10 mouse cellular contexts compared by ENCODE assay signal in the genomic region with DNA sequence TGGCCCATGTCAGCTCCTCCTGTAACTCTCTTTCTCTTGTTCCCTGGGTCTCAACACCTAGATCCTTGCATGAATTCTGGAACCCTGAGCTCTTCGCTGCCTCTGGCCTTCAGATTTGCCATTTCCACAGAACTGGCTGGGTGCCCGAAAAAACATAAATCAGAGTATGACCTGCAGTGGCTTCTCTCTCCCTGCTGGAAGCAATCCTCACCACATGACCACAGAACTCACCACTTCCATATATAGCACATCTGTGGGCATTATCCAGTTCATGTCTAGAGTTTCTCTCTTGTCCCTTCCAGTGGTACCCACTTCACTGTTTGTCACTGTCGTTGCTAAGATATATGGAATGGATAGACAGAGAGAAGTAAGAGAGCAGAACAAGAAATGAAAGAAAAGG. TPM values are rescaled to one million over a fixed set of nuclear protein-coding genes. Genes with fewer than 3 reads are reported as not detected.
A peak's percentile ranks its signal among the peaks of the same experiment; 100 is the strongest.
DNase-seq lines count a peak whose midpoint lies in the region; ATAC-seq and TF ChIP-seq lines count a peak whose summit lies in the region.
"Had no signal": no experiment of that assay in that cellular context is flagged by ENCODE, and none has a peak within 500 bp of the region (broad histone marks: within the 10 kb centered on the region; RNA-seq: fewer than 3 reads in every experiment).

No protein-coding gene starts in this region.

- H3K4me2 ChIP-seq in limb, embryonic 12.5 days = no peak overlapping the region
- peak overlapping the region; percentile 66 for H3K4me2 ChIP-seq in myocyte (ENCODE audit: low read depth)
- H3K4me2 ChIP-seq in liver, embryonic 12.5 days = no peak overlapping the region
- H3K4me2 ChIP-seq: midbrain, embryonic 12.5 days had no signal

- no peaks in the 10 kb centered on the region for H3K36me3 ChIP-seq in limb, embryonic 12.5 days
- H3K36me3 ChIP-seq in limb, embryonic 10.5 days = no peaks in the 10 kb centered on the region
- no peaks in the 10 kb centered on the region for H3K36me3 ChIP-seq in myocyte (ENCODE audit: control insufficient read depth, insufficient read depth)
- no peaks in the 10 kb centered on the region for H3K36me3 ChIP-seq in liver, embryonic 12.5 days
- H3K36me3 ChIP-seq: midbrain, embryonic 12.5 days had no signal

- no peak for ATAC-seq in limb, embryonic 12.5 days (ENCODE audit: insufficient number of reproducible peaks, insufficient read depth, low FRiP score, low TSS enrichment, low read depth)
- 0 out of 2 replicates have a peak, but pooled peaks have one; percentile 27 for ATAC-seq in granulocyte monocyte progenitor cell, adult 5-6 weeks (replicated peaks; ENCODE audit: poor library complexity, severe bottlenecking)
- ATAC-seq in liver, embryonic 12.5 days = no peak

- H3K9ac ChIP-seq in limb, embryonic 12.5 days (replicated peaks) = no peak overlapping the region
- no peak overlapping the region for H3K9ac ChIP-seq in liver, embryonic 12.5 days
- H3K9ac ChIP-seq: midbrain, embryonic 12.5 days had no signal

- peak overlapping the region; percentile 12; the same call in 1 of the 2 replicates for H3K27ac ChIP-seq in limb, embryonic 12.5 days
- H3K27ac ChIP-seq in limb, embryonic 10.5 days = no peak overlapping the region
- H3K27ac ChIP-seq in liver, embryonic 12.5 days = no peak overlapping the region
- H3K27ac ChIP-seq: left cerebral cortex, adult 2 months; midbrain, embryonic 12.5 days had no signal

- WGBS in limb, embryonic 12.5 days = 80% methylated on average over 3 of the region's 3 CpGs
- 83% methylated on average over 3 of the region's 3 CpGs for WGBS in limb, embryonic 10.5 days
- 53% methylated on average over 3 of the region's 3 CpGs for WGBS in liver, embryonic 12.5 days (ENCODE audit: insufficient replicate concordance)

- no peaks in the 10 kb centered on the region for H3K27me3 ChIP-seq in limb, embryonic 12.5 days
- H3K27me3 ChIP-seq in limb, embryonic 10.5 days (ENCODE audit: low read depth, poor library complexity, severe bottlenecking) = no peaks in the 10 kb centered on the region
- H3K27me3 ChIP-seq in myocyte (ENCODE audit: control insufficient read depth, insufficient read depth, insufficient read length) = no peaks in the 10 kb centered on the region
- peaks cover 3% of the 10 kb centered on the region; the same call in 1 of the 2 replicates for H3K27me3 ChIP-seq in liver, embryonic 12.5 days (replicated peaks)
- H3K27me3 ChIP-seq: midbrain, embryonic 12.5 days had no signal

- DNase-seq in limb, embryonic 10.5 days (ENCODE audit: low spot score) = no peak
- peak; percentile 90 for DNase-seq in adrenal gland, adult 2 months
- DNase-seq in right cerebral cortex, adult 2 months (ENCODE audit: low spot score in 2 of 2) = no peak
- DNase-seq: right cerebral cortex, postnatal 4 days had no signal

- peaks cover 12% of the 10 kb centered on the region for H3K4me1 ChIP-seq in limb, embryonic 12.5 days (replicated peaks)
- peaks cover 11% of the 10 kb centered on the region for H3K4me1 ChIP-seq in limb, embryonic 10.5 days
- H3K4me1 ChIP-seq in liver, embryonic 12.5 days = 0 out of 2 replicates have a peak, but pooled peaks cover 9% of the 10 kb centered on the region

- no peak overlapping the region for H3ac ChIP-seq in myocyte (ENCODE audit: control insufficient read depth, insufficient read length)

- TF ChIP-seq POLR2A in myocyte (IDR thresholded peaks at IDR 0.05; ENCODE audit: insufficient read length, low read depth) = no peak

- H3K9me3 ChIP-seq in limb, embryonic 12.5 days = no peaks in the 10 kb centered on the region
- no peaks in the 10 kb centered on the region for H3K9me3 ChIP-seq in limb, embryonic 10.5 days (replicated peaks)
- no peaks in the 10 kb centered on the region for H3K9me3 ChIP-seq in liver, embryonic 12.5 days (replicated peaks)
- H3K9me3 ChIP-seq: midbrain, embryonic 12.5 days had no signal

- no peak overlapping the region for H3K4me3 ChIP-seq in limb, embryonic 12.5 days (replicated peaks)
- H3K4me3 ChIP-seq in limb, embryonic 10.5 days = no peak overlapping the region
- no peak overlapping the region for H3K4me3 ChIP-seq in myocyte
- H3K4me3 ChIP-seq in liver, embryonic 12.5 days = no peak overlapping the region
- H3K4me3 ChIP-seq: left cerebral cortex, adult 2 months; midbrain, embryonic 12.5 days had no signal

- no peaks in the 10 kb centered on the region for H3K79me2 ChIP-seq in myocyte (ENCODE audit: control insufficient read depth, insufficient read depth)

TF ChIP-seq in myocyte, 11 proteins besides CTCF, POLR2A, EP300 and RAD21:
- TF ChIP-seq USF1 (IDR thresholded peaks at IDR 0.05; ENCODE audit: low read depth) (peak; percentile 74), SRF (IDR thresholded peaks at IDR 0.05; ENCODE audit: control insufficient read depth, insufficient read length, low read depth) (peak; percentile 95), POLR2AphosphoS2 (IDR thresholded peaks at IDR 0.05; ENCODE audit: insufficient read length, low read depth) (no peak)

RNA-seq across cellular contexts. Expression of gene Lamc2, which starts 13.0 kb away (rescaled TPM):
- 5.8 and 6.2 TPM in 2 replicates for polyA plus RNA-seq in limb, embryonic 12.5 days (2016; fragmentation: Nextera tagmentation; extraction: Ambion mirVana)
- 3.1 and 3.3 TPM in 2 replicates for polyA plus RNA-seq in limb, embryonic 10.5 days (2016; fragmentation: Nextera tagmentation; extraction: Ambion mirVana)
- 1 to 10 TPM in 1 of 2 experiments, under 1 TPM in 1; 0.75 to 3.1 TPM for total RNA-seq in adrenal gland, adult 2 months (2021)
- 0.10 TPM in 1 of 2 replicates, not detected in the other for polyA plus RNA-seq in adrenal gland, adult 2 months (2012; rRNA removed)
- total RNA-seq in granulocyte monocyte progenitor cell, adult 5-6 weeks (2014; fragmentation: Nextera tagmentation) = not detected in 2 replicates
- not detected in 2 replicates for total RNA-seq in granulocyte monocyte progenitor cell, adult 5-6 weeks (2017)
- 10.2 TPM for polyA plus RNA-seq in myocyte (2012; fragmentation: generic; extraction: Trizol)
- 0.13 and 0.43 TPM in 2 replicates for polyA plus RNA-seq in liver, embryonic 12.5 days (2016; fragmentation: Nextera tagmentation; extraction: Ambion mirVana)
